Mouse (Mus musculus) limb, embryonic 13.5 days (tissue): ENCODE measurements around the gene Vsig8. TPM values are rescaled to one million over a fixed set of nuclear protein-coding genes. Genes with fewer than 3 reads are reported as not detected.

Experiments used
- ATAC-seq: fragments of 200-750 bp; cut with Nextera tagmentation; 2 replicates; pipeline ENCODE4 v1.8.0; 2017; ENCODE audit warnings: low read depth, moderate number of reproducible peaks, moderate TSS enrichment; ENCODE audit not compliant: low FRiP score
- H3K27ac ChIP-seq: fragments of 300-500 bp; sonication (generic); 2 replicates; pipeline ENCODE4 v1.5.1; 2015; ENCODE audit warnings: inconsistent platforms, mild to moderate bottlenecking, moderate library complexity
- H3K27me3 ChIP-seq: fragments of 300-500 bp; sonication (generic); 2 replicates; pipeline ENCODE4 v1.6.1; 2015; ENCODE audit warnings: mild to moderate bottlenecking, inconsistent platforms
- H3K36me3 ChIP-seq: fragments of 300-500 bp; sonication (generic); 2 replicates; pipeline ENCODE4 v1.6.1; 2015; ENCODE audit warnings: inconsistent platforms, mild to moderate bottlenecking, moderate library complexity
- H3K4me1 ChIP-seq: fragments of 300-500 bp; sonication (generic); 2 replicates; pipeline ENCODE4 v1.6.1; 2015; ENCODE audit warnings: inconsistent platforms
- H3K4me2 ChIP-seq: fragments of 300-500 bp; sonication (generic); replicated peaks from 2 replicates; pipeline ENCODE4 v1.6.1; 2015; ENCODE audit warnings: inconsistent platforms, mild to moderate bottlenecking, moderate library complexity
- H3K4me3 ChIP-seq: fragments of 300-500 bp; sonication (generic); 2 replicates; pipeline ENCODE4 v1.5.1; 2015; ENCODE audit warnings: moderate library complexity, mild to moderate bottlenecking, inconsistent platforms
- H3K9ac ChIP-seq: fragments of 300-500 bp; sonication (generic); 2 replicates; pipeline ENCODE4 v1.6.1; 2015; ENCODE audit warnings: mild to moderate bottlenecking, inconsistent platforms
- H3K9me3 ChIP-seq: fragments of 300-500 bp; sonication (generic); 2 replicates; pipeline ENCODE4 v1.6.1; 2016; ENCODE audit warnings: inconsistent platforms
- WGBS: fragments of 180-500 bp; shearing (Covaris S2); methylation state at CpG from one replicate; pipeline ENCODE4 v1.1.7; 2015; 5-methylcytosine and 5-hydroxymethylcytosine counted together
- polyA plus RNA-seq: library from polyadenylated mRNA; unstranded; fragments of >200 nt; fragmentation: Nextera tagmentation; extraction: Ambion mirVana; gene quantifications from 2 replicates; pipeline ENCODE4 v1.2.1, GENCODE M21; 2015

Vsig8 gene
- polyA plus RNA-seq, 1 experiment from 2014 or later: 0.33 TPM

DNA sequence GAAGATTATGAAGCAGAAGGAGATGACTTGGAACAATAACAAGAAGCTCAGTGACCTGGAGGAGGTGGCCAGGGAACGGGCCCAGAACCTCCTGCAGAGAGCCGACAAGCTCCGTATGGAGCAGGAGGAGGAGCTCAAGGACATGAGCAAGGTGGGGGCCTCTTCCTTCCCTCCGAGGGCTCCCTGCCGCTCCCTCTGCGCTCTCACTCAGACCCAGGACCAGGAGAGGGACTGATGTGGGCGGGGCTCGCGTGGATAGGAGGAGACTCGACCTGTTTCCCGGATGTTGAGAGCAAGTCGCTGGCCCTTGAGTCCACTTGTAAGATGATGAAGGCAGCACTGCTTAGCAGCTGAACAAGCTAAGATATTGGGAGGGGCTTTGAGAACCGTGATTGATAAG is 23.2 kb upstream of the Vsig8 start:
- no peaks in the 10 kb centered on the region for H3K36me3 ChIP-seq
- 3% methylated on average over 13 of the region's 13 CpGs for WGBS
- peak overlapping the region; percentile 27 for H3K4me3 ChIP-seq
- peak; percentile 49; the same call in 1 of the 2 replicates for ATAC-seq
- no peaks in the 10 kb centered on the region for H3K9me3 ChIP-seq
- H3K4me2 ChIP-seq: peak overlapping the region; percentile 58
- peaks cover 28% of the 10 kb centered on the region for H3K27me3 ChIP-seq
- H3K4me1 ChIP-seq: peaks cover 35% of the 10 kb centered on the region
- H3K27ac ChIP-seq: no peak overlapping the region
- peak overlapping the region; percentile 39; the same call in 1 of the 2 replicates for H3K9ac ChIP-seq

- no peak overlapping the region for H3K4me3 ChIP-seq
- 86% methylated on average over 16 of the region's 16 CpGs for WGBS
- H3K9ac ChIP-seq: no peak overlapping the region
- no peak for ATAC-seq
- peaks cover 26% of the 10 kb centered on the region for H3K27me3 ChIP-seq
- H3K36me3 ChIP-seq: no peaks in the 10 kb centered on the region
- H3K27ac ChIP-seq: no peak overlapping the region
- no peaks in the 10 kb centered on the region for H3K9me3 ChIP-seq
- H3K4me1 ChIP-seq: peaks cover 38% of the 10 kb centered on the region
- H3K4me2 ChIP-seq: no peak overlapping the region
Observed at GRCm38 (mm10) chr1:172535116-172535515, 20.6 kb upstream of the Vsig8 start.

DNA sequence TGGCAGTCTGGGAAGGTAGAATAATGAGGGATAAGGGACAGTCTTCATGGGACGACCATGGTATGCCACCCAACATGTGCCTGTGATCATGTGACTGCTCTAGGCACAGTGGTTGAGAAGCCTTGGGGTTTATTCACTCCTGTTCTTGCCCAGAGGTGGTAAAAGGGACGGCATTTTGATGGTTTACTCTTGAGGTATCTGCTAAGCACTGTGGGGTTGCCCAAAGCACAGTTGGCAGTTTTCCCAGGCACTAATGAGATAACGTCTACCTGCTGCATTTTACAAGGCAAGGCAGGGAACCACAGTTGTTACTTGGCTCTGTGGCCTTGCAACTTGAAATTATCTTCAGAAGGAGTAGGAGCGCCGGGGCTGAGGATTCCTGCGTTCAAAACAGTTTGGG is 15.9 kb upstream of the Vsig8 start:
- 0 out of 2 replicates have a peak, but pooled peaks have one; percentile 49 for ATAC-seq
- Histone ChIP-seq H3K9ac (no peak overlapping the region), H3K36me3 (no peaks in the 10 kb centered on the region), H3K27ac (no peak overlapping the region), H3K9me3 (no peaks in the 10 kb centered on the region), H3K27me3 (peaks cover 13% of the 10 kb centered on the region; the same call in 1 of the 2 replicates), H3K4me1 (peaks cover 21% of the 10 kb centered on the region), H3K4me3 (no peak overlapping the region), H3K4me2 (no peak overlapping the region)
- 22% methylated on average over 6 of the region's 6 CpGs for WGBS

DNA sequence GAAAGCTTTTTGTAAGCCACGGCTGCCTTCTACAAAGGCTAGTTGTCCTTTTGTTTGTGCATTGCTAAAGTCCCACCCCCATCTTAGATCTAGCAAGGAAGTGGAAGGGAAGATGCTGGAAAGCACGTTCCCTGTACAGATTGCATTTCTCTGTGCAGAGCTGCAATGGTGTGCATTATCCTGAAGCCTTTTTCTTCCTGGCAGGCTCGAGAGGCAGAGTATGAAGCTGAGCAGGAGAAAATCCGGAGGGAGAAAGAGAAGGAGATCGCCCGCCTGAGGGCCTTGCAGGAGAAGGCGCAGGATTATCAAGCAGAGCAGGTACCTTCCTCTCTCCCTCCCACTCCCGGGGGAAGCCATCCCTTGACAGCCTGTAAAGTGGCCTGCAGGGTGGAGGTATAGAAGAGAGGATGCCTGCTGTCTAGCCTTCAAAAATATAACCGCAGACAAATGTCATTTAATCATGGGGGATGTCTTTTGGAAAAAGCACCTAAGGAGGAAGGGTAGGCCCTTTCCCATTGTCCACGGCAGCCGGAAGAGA is 15.4 kb upstream of the Vsig8 start:
- ATAC-seq: no peak
- Histone ChIP-seq H3K4me3 (no peak overlapping the region), H3K4me1 (peaks cover 21% of the 10 kb centered on the region), H3K27ac (no peak overlapping the region), H3K27me3 (peaks cover 9% of the 10 kb centered on the region; the same call in 1 of the 2 replicates), H3K4me2 (no peak overlapping the region), H3K9ac (no peak overlapping the region), H3K9me3 (no peaks in the 10 kb centered on the region), H3K36me3 (no peaks in the 10 kb centered on the region)
- 52% methylated on average over 10 of the region's 11 CpGs for WGBS

- Histone ChIP-seq H3K4me3 (no peak overlapping the region), H3K27ac (no peak overlapping the region), H3K4me2 (no peak overlapping the region), H3K36me3 (no peaks in the 10 kb centered on the region), H3K4me1 (peaks cover 26% of the 10 kb centered on the region), H3K27me3 (peaks cover 19% of the 10 kb centered on the region), H3K9me3 (no peaks in the 10 kb centered on the region), H3K9ac (no peak overlapping the region)
- ATAC-seq: no peak
- WGBS: 83% methylated on average over 4 of the region's 4 CpGs
Observed at GRCm38 (mm10) chr1:172546062-172546461, 9.7 kb upstream of the Vsig8 start.

DNA sequence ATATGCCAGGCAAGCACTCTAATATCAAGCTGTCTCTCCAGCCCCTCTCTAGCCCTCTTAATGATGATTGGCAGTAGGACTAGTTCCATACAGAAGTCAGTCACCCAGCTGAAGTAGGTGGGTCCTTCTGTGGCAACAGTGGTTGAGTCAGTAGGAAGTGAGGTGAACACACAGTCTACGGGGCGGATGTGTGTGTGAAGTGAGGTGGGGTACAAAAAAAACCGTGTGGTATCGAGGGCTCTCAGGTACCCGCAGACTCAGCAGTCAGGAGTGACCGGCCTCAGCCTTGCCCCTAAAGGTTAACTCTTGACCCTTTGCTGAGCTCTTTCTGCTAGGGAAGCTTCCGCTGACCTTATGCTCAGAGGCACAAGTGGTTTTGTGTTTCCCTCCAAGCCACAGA is 7.2 kb upstream of the Vsig8 start:
- no peak overlapping the region for H3K27ac ChIP-seq
- H3K4me1 ChIP-seq: peaks cover 29% of the 10 kb centered on the region
- H3K27me3 ChIP-seq: peaks cover 20% of the 10 kb centered on the region
- H3K4me3 ChIP-seq: no peak overlapping the region
- ATAC-seq: no peak
- no peak overlapping the region for H3K4me2 ChIP-seq
- no peaks in the 10 kb centered on the region for H3K9me3 ChIP-seq
- 49% methylated on average over 7 of the region's 7 CpGs for WGBS
- H3K36me3 ChIP-seq: no peaks in the 10 kb centered on the region
- H3K9ac ChIP-seq: no peak overlapping the region

DNA sequence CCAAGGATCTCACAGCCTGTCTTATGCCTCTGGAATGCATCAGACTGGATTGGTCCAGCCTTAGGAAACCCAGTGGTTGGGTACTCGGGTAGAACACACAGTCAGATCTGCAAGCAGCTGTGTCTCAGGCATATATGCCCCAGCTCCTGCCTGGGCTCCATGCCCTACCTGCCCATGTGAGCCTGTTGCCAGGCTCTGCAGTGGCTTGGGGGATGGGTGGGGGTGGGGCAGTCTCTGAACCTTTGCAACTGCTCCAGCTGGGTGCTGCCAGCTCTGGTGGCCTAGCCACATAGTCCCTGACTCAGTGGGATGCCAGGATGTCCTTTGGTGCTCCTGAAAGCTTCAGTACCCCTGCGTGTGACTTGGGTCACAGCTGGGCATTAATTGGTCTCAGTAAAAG is 6.4 kb upstream of the Vsig8 start:
- H3K4me1 ChIP-seq: peaks cover 29% of the 10 kb centered on the region
- no peak for ATAC-seq
- peak overlapping the region; percentile 60 for H3K4me2 ChIP-seq
- H3K27me3 ChIP-seq: peaks cover 20% of the 10 kb centered on the region
- H3K27ac ChIP-seq: no peak overlapping the region
- H3K36me3 ChIP-seq: no peaks in the 10 kb centered on the region
- no peaks in the 10 kb centered on the region for H3K9me3 ChIP-seq
- WGBS: 11% methylated on average over 2 of the region's 2 CpGs
- H3K4me3 ChIP-seq: no peak overlapping the region
- no peak overlapping the region for H3K9ac ChIP-seq

GRCm38 (mm10) chr1:172549717-172550116 is 6.0 kb upstream of the Vsig8 start:
- H3K4me2 ChIP-seq: peak overlapping the region; percentile 60
- 2% methylated on average over 8 of the region's 8 CpGs for WGBS
- no peak overlapping the region for H3K9ac ChIP-seq
- no peaks in the 10 kb centered on the region for H3K9me3 ChIP-seq
- no peaks in the 10 kb centered on the region for H3K36me3 ChIP-seq
- H3K27me3 ChIP-seq: peaks cover 20% of the 10 kb centered on the region
- no peak for ATAC-seq
- H3K4me1 ChIP-seq: peaks cover 29% of the 10 kb centered on the region
- no peak overlapping the region for H3K27ac ChIP-seq
- H3K4me3 ChIP-seq: peak overlapping the region; percentile 32; the same call in 1 of the 2 replicates

DNA sequence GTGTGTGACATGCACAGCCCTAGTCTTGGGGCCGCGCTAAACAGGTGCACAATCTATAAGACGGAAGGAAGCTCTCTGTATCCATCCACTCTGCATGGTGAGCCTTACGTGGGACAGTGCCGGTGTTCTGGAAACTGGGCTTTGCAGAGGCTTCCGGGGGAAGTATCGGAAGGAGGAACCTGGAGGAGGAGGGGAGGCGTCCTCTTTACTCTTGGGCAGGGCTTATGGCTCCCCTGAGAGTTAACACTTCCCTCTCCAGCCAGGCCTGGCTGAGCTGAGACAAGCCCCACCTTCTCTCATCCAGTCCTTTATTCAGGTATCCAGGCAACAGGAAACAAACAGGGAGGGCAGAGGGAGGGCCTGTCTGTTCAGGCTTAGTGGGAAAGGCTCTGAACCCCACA is 5.2 kb upstream of the Vsig8 start:
- Histone ChIP-seq H3K9ac (0 out of 2 replicates have a peak overlapping the region, but pooled peaks have one; percentile 20), H3K4me2 (peak overlapping the region; percentile 60), H3K9me3 (no peaks in the 10 kb centered on the region), H3K4me3 (peak overlapping the region; percentile 32), H3K36me3 (no peaks in the 10 kb centered on the region), H3K27me3 (peaks cover 20% of the 10 kb centered on the region), H3K4me1 (peaks cover 29% of the 10 kb centered on the region), H3K27ac (no peak overlapping the region; the same call in 1 of the 2 replicates)
- 1% methylated on average over 8 of the region's 8 CpGs for WGBS
- ATAC-seq: peak; percentile 71

GRCm38 (mm10) chr1:172551009-172551408 is 4.7 kb upstream of the Vsig8 start:
- Histone ChIP-seq H3K9ac (0 out of 2 replicates have a peak overlapping the region, but pooled peaks have one; percentile 20), H3K4me2 (peak overlapping the region; percentile 60), H3K36me3 (no peaks in the 10 kb centered on the region), H3K4me1 (peaks cover 29% of the 10 kb centered on the region), H3K9me3 (no peaks in the 10 kb centered on the region), H3K27me3 (peaks cover 20% of the 10 kb centered on the region), H3K4me3 (peak overlapping the region; percentile 32; the same call in 1 of the 2 replicates), H3K27ac (no peak overlapping the region)
- 46% methylated on average over 7 of the region's 7 CpGs for WGBS
- ATAC-seq: no peak

GRCm38 (mm10) chr1:172552623-172553022 is 3.1 kb upstream of the Vsig8 start:
- 52% methylated on average over 1 of the region's 1 CpGs for WGBS
- H3K4me1 ChIP-seq: peaks cover 29% of the 10 kb centered on the region
- no peak overlapping the region for H3K27ac ChIP-seq
- ATAC-seq: no peak
- no peaks in the 10 kb centered on the region for H3K9me3 ChIP-seq
- H3K36me3 ChIP-seq: no peaks in the 10 kb centered on the region
- no peak overlapping the region for H3K4me3 ChIP-seq
- H3K27me3 ChIP-seq: peaks cover 20% of the 10 kb centered on the region
- H3K9ac ChIP-seq: no peak overlapping the region
- H3K4me2 ChIP-seq: no peak overlapping the region

- Histone ChIP-seq H3K4me2 (peak overlapping the region; percentile 94), H3K27ac (0 out of 2 replicates have a peak overlapping the region, but pooled peaks have one; percentile 44), H3K36me3 (no peaks in the 10 kb centered on the region), H3K4me3 (peak overlapping the region; percentile 67), H3K9me3 (no peaks in the 10 kb centered on the region), H3K27me3 (peaks cover 51% of the 10 kb centered on the region), H3K9ac (peak overlapping the region; percentile 76), H3K4me1 (peaks cover 13% of the 10 kb centered on the region)
- ATAC-seq: peak; percentile 92
- WGBS: under 1% methylated on average over 66 of the region's 66 CpGs
Observed at GRCm38 (mm10) chr1:172562641-172563464, 7.1 kb downstream of the Vsig8 start.
